Mouse (Mus musculus): ENCODE results near the gene Fus. TPM values are rescaled to one million over a fixed set of nuclear protein-coding genes. Genes with fewer than 3 reads are reported as not detected.

Fus gene
- polyA plus RNA-seq (2015; fragmentation: Nextera tagmentation; extraction: Ambion mirVana): 204 and 215 TPM in 2 replicates

DNA sequence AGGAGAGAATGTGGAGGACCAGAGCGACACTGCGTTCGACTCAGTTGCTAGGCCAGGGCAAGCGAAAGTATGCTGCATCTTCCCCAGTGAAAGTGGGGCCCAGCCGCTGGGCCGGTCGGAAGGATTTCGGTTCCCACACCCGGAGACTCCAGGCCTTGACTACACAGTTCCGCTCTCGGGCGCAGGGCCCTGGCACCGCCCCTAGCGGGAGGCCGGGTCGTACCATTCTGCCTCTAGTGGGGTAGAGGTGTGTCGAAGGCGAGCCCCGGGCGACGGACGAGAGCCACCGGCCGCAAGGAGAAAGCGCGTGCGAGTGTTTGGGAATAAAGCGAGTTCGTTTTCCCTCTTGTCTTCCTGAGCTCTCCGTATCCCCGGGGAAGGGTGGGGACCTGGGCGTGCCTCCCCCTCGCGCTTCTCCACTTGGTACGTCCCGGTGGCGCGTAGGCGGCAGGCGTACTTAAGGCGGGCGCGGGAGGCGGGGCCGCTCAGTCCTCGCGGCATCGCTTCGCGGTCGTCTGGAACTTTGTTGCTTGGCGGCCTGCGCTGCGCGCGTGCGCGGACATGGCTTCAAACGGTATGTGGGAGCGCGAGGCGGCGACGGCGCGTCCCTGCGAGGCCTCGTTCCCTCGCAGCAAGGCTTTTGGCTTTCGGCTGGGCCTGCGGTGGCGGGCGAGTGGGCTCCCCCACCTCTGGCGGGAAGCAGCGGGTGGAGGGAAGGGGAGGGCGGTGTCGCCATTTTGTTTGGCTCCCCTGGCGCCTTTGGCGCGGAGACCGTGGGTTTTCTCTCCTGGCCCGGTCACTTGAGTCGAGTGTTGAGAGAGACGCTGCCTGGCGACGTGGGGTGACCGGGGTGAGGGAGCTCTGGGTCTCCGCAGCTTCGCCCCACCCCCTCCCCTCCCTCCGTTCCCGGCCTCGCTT lies at the start of gene Fus:
Fus (plus strand) TSS at position 454 of the 918 bp plus-strand sequence.
- Histone ChIP-seq H3K4me1 (ENCODE audit: control insufficient read depth, insufficient read depth, low read length) (peaks cover 12% of the 10 kb centered on the region), H3K9ac (ENCODE audit: low read depth, low read length) (peak within 1 kb of the TSS; percentile 99), H3K27me3 (replicated peaks; ENCODE audit: control insufficient read depth, insufficient read depth, low read length) (no peaks in the 10 kb centered on the region), H3K36me3 (ENCODE audit: control insufficient read depth, insufficient read depth, low read length) (peaks cover 15% of the 10 kb centered on the region), H3K4me3 (ENCODE audit: low read length) (peak within 1 kb of the TSS; percentile 95), H3K9me3 (ENCODE audit: control insufficient read depth, low read length) (no peaks in the 10 kb centered on the region), H3K27ac (ENCODE audit: low read length) (peak within 1 kb of the TSS; percentile 98), H3K4me2 (ENCODE audit: low read depth, low read length) (peak within 1 kb of the TSS; percentile 86)
- ATAC-seq: peak; percentile 94
- WGBS: under 1% methylated on average over 92 of the region's 92 CpGs

DNA sequence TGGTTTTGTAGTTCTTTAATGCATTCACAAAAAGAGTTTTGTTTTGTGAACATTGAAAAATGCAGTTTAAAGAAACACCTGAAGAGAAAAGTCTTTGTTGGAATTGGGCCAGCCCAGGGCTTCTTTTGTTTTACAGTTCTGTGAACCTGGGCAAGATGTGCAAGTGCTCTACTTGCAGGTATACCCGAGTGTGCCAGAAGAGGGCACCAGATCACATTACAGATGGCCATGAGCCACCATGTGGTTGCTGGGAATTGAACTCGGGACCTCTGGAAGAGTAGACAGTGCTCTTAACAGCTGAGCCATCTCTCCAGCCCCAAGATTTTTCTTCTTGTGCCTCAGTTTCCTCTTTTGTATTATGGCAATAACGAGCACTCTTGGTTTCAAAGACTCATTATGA lies 49.1 kb upstream of the Fus start:
- WGBS: 55% methylated on average over 3 of the region's 3 CpGs

DNA sequence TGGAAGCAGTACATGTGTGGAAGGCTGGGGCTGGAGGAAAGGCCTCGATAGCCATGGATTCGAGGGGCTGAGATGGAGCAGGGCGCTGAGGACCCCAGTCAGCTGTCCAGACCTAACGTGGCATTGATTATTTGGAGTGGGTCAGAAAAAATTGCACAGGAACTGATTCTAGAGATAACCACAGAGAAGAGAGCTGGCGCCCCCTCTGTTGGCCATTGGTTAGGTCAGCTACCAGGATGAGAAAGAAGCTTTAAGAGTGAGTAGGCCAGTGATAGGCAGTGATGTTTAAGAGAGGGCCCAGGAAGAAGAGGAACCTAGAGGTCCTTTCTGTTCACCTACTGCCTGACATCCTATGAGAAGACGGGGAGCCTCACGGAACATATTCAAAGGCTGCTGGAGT lies 48.0 kb upstream of the Fus start:
- H3K9ac ChIP-seq (ENCODE audit: low read depth, low read length): no peak overlapping the region
- H3K4me1 ChIP-seq (ENCODE audit: control insufficient read depth, insufficient read depth, low read length): peaks cover 14% of the 10 kb centered on the region
- WGBS: 79% methylated on average over 7 of the region's 7 CpGs
- H3K27ac ChIP-seq (ENCODE audit: low read length): no peak overlapping the region
- ATAC-seq: no peak
- no peak overlapping the region for H3K4me2 ChIP-seq (ENCODE audit: low read depth, low read length)
- H3K4me3 ChIP-seq (ENCODE audit: low read length): no peak overlapping the region
- no peaks in the 10 kb centered on the region for H3K27me3 ChIP-seq (replicated peaks; ENCODE audit: control insufficient read depth, insufficient read depth, low read length)
- H3K36me3 ChIP-seq (ENCODE audit: control insufficient read depth, insufficient read depth, low read length): no peaks in the 10 kb centered on the region; the same call in 1 of the 2 replicates
- H3K9me3 ChIP-seq (ENCODE audit: control insufficient read depth, low read length): no peaks in the 10 kb centered on the region

More for the DNA sequence above, 49.1 kb upstream of the Fus start:
- H3K27me3 ChIP-seq (replicated peaks; ENCODE audit: control insufficient read depth, insufficient read depth, low read length): no peaks in the 10 kb centered on the region
- no peak overlapping the region for H3K4me2 ChIP-seq (ENCODE audit: low read depth, low read length)
- H3K4me3 ChIP-seq (ENCODE audit: low read length): no peak overlapping the region
- H3K27ac ChIP-seq (ENCODE audit: low read length): no peak overlapping the region
- H3K4me1 ChIP-seq (ENCODE audit: control insufficient read depth, insufficient read depth, low read length): peaks cover 6% of the 10 kb centered on the region
- no peak overlapping the region for H3K9ac ChIP-seq (ENCODE audit: low read depth, low read length)
- ATAC-seq: no peak
- no peaks in the 10 kb centered on the region; the same call in 1 of the 2 replicates for H3K36me3 ChIP-seq (ENCODE audit: control insufficient read depth, insufficient read depth, low read length)
- no peaks in the 10 kb centered on the region for H3K9me3 ChIP-seq (ENCODE audit: control insufficient read depth, low read length)

DNA sequence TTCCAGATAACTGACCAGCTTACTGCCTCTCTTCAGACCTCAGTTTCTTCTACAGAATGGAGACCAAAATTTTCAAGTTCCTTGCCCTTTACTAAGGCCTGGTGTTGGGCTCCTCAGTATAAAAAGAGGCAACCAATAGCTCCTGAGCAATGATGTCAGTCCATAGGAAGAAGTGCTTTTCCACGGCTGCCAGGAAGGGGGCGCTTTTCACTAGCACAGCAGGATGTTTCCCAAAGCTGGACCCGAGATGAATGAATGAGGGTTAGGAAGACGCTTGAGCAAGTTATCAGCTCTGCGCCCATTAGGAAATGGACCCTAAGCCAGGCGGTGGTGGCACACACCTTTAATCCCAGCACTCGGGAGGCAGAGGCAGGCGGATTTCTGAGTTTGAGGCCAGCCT lies 45.7 kb upstream of the Fus start:
- Histone ChIP-seq H3K9me3 (ENCODE audit: control insufficient read depth, low read length) (no peaks in the 10 kb centered on the region), H3K4me2 (ENCODE audit: low read depth, low read length) (no peak overlapping the region), H3K27ac (ENCODE audit: low read length) (no peak overlapping the region), H3K4me1 (ENCODE audit: control insufficient read depth, insufficient read depth, low read length) (peaks cover 22% of the 10 kb centered on the region), H3K4me3 (ENCODE audit: low read length) (no peak overlapping the region), H3K36me3 (ENCODE audit: control insufficient read depth, insufficient read depth, low read length) (peaks cover 3% of the 10 kb centered on the region; the same call in 1 of the 2 replicates), H3K27me3 (replicated peaks; ENCODE audit: control insufficient read depth, insufficient read depth, low read length) (no peaks in the 10 kb centered on the region), H3K9ac (ENCODE audit: low read depth, low read length) (no peak overlapping the region)
- 62% methylated on average over 8 of the region's 8 CpGs for WGBS
- ATAC-seq: no peak

DNA sequence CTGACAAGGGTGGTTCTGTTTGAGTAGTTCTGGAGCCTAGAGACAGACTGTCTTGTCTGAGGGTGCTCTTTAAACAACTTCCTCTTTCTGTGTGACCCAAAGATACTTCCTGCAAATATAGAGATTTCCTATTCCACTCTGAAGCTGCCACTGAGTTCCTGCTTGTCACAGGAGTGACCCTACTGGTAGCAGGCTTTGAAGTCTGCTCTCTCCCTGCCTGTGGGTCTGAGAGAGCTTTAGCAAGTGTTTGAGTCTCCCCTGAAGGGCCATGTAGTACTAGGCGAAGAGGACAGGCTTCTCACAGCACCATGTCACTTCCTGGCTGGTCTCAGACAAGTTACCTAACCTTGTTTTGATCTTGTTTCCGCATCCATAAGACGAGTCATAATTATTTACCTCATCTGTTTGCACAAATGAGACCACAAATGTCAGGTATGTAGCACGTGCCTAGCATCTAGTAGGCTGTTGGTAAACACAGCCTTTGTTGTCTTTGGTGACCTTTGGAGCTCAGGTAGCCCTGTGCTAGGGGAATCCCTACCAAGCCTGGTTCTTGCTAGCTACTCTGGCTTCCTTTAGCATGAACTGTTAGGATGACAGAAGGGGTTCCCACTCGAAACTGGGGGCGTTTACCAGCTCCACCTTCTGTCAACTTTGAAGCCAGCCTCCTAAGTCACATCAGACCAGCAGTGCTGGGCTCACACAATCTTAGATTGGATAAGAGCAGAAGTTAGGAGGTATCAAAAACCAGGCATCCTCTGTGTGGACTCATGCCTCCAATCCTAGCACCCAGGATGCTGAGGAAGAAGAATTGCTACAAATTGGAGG lies 44.6 kb upstream of the Fus start:
- H3K36me3 ChIP-seq (ENCODE audit: control insufficient read depth, insufficient read depth, low read length): peaks cover 5% of the 10 kb centered on the region; the same call in 1 of the 2 replicates
- H3K9me3 ChIP-seq (ENCODE audit: control insufficient read depth, low read length): no peaks in the 10 kb centered on the region
- peaks cover 26% of the 10 kb centered on the region for H3K4me1 ChIP-seq (ENCODE audit: control insufficient read depth, insufficient read depth, low read length)
- H3K9ac ChIP-seq (ENCODE audit: low read depth, low read length): no peak overlapping the region
- no peak overlapping the region for H3K4me2 ChIP-seq (ENCODE audit: low read depth, low read length)
- 66% methylated on average over 6 of the region's 6 CpGs for WGBS
- no peak for ATAC-seq
- H3K27me3 ChIP-seq (replicated peaks; ENCODE audit: control insufficient read depth, insufficient read depth, low read length): no peaks in the 10 kb centered on the region
- peak overlapping the region; percentile 75 for H3K27ac ChIP-seq (ENCODE audit: low read length)
- no peak overlapping the region for H3K4me3 ChIP-seq (ENCODE audit: low read length)

DNA sequence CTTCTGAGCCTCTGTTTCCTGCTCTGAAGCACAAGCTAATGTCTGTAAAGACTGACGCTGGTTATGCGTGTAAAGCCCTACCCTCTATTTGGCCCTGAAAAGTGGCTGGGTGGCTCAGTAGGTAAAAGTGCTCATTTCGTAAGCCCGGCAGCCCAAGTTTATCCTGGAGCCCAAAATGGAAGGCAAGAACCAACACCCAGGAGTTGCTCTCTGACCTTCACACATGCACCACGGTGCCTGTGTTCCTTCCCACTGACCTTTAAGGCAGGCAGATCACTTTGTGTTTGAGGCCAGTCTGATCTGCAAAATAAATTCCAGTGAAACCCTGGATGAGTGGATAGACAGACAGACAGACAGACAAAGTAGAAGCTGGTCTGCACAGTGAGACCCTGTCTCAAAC lies 43.5 kb upstream of the Fus start:
- no peak for ATAC-seq
- peaks cover 26% of the 10 kb centered on the region for H3K4me1 ChIP-seq (ENCODE audit: control insufficient read depth, insufficient read depth, low read length)
- H3K9ac ChIP-seq (ENCODE audit: low read depth, low read length): no peak overlapping the region
- 87% methylated on average over 5 of the region's 5 CpGs for WGBS
- no peak overlapping the region for H3K4me3 ChIP-seq (ENCODE audit: low read length)
- H3K27ac ChIP-seq (ENCODE audit: low read length): peak overlapping the region; percentile 54
- no peak overlapping the region for H3K4me2 ChIP-seq (ENCODE audit: low read depth, low read length)
- no peaks in the 10 kb centered on the region for H3K27me3 ChIP-seq (replicated peaks; ENCODE audit: control insufficient read depth, insufficient read depth, low read length)
- H3K36me3 ChIP-seq (ENCODE audit: control insufficient read depth, insufficient read depth, low read length): peaks cover 5% of the 10 kb centered on the region; the same call in 1 of the 2 replicates
- no peaks in the 10 kb centered on the region for H3K9me3 ChIP-seq (ENCODE audit: control insufficient read depth, low read length)

DNA sequence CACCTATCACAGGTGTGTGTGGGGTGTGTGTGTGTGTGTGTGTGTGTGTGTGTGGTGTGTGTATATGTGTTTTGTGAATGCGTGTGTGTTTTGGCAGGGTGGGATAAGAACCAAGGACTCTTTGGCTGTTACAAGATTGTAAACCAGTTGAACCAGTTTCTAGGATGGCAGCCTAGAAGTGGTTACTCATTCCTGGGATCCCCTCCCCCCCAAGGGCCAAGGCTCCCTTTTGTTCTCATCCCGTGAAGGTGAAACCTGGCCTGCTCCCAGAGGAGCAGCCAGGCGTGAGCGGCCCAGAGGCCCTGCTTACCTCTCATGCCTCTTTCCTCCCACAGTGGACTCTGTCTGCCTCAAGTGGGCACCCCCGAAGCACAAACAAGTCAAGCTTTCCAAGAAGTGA lies 42.0 kb upstream of the Fus start:
- no peaks in the 10 kb centered on the region for H3K9me3 ChIP-seq (ENCODE audit: control insufficient read depth, low read length)
- peaks cover 5% of the 10 kb centered on the region; the same call in 1 of the 2 replicates for H3K36me3 ChIP-seq (ENCODE audit: control insufficient read depth, insufficient read depth, low read length)
- H3K27ac ChIP-seq (ENCODE audit: low read length): peak overlapping the region; percentile 83
- ATAC-seq: peak; percentile 74
- no peaks in the 10 kb centered on the region for H3K27me3 ChIP-seq (replicated peaks; ENCODE audit: control insufficient read depth, insufficient read depth, low read length)
- 53% methylated on average over 5 of the region's 5 CpGs for WGBS
- H3K4me2 ChIP-seq (ENCODE audit: low read depth, low read length): peak overlapping the region; percentile 42; the same call in 1 of the 2 replicates
- H3K4me3 ChIP-seq (ENCODE audit: low read length): no peak overlapping the region
- H3K9ac ChIP-seq (ENCODE audit: low read depth, low read length): 0 out of 2 replicates have a peak overlapping the region, but pooled peaks have one; percentile 21
- H3K4me1 ChIP-seq (ENCODE audit: control insufficient read depth, insufficient read depth, low read length): peaks cover 27% of the 10 kb centered on the region

- Histone ChIP-seq H3K36me3 (ENCODE audit: control insufficient read depth, insufficient read depth, low read length) (peaks cover 5% of the 10 kb centered on the region; the same call in 1 of the 2 replicates), H3K27ac (ENCODE audit: low read length) (peak overlapping the region; percentile 83), H3K9me3 (ENCODE audit: control insufficient read depth, low read length) (no peaks in the 10 kb centered on the region), H3K4me2 (ENCODE audit: low read depth, low read length) (peak overlapping the region; percentile 42), H3K4me1 (ENCODE audit: control insufficient read depth, insufficient read depth, low read length) (peaks cover 32% of the 10 kb centered on the region), H3K4me3 (ENCODE audit: low read length) (peak overlapping the region; percentile 20; the same call in 1 of the 2 replicates), H3K27me3 (replicated peaks; ENCODE audit: control insufficient read depth, insufficient read depth, low read length) (no peaks in the 10 kb centered on the region), H3K9ac (ENCODE audit: low read depth, low read length) (peak overlapping the region; percentile 75)
- WGBS: 64% methylated on average over 8 of the region's 8 CpGs
- no peak for ATAC-seq
Observed at GRCm38 (mm10) chr7:127926066-127926465, 41.2 kb upstream of the Fus start.

DNA sequence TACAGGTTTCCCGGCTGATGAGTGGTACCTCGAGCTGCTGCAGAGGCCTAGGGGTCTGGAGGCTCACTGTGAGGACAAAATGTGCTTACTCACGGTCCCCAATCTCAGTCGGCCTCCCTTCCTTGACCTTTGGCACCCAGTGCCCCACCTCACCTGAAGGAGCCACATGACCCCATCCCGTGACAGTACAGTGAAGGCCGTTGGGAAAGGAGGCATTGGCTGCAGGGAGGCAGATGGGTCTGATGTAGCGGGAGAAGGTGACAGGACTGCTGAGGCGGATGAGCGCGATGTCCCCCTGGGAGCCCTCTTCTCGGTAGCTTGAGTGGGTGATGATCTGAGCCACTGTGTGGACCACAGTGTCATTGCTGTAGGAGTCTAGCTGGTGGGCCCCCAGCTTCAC lies 40.4 kb upstream of the Fus start:
- 68% methylated on average over 11 of the region's 11 CpGs for WGBS
- Histone ChIP-seq H3K4me2 (ENCODE audit: low read depth, low read length) (peak overlapping the region; percentile 42), H3K4me1 (ENCODE audit: control insufficient read depth, insufficient read depth, low read length) (peaks cover 40% of the 10 kb centered on the region), H3K27me3 (replicated peaks; ENCODE audit: control insufficient read depth, insufficient read depth, low read length) (no peaks in the 10 kb centered on the region), H3K4me3 (ENCODE audit: low read length) (peak overlapping the region; percentile 20), H3K27ac (ENCODE audit: low read length) (peak overlapping the region; percentile 83), H3K9me3 (ENCODE audit: control insufficient read depth, low read length) (no peaks in the 10 kb centered on the region), H3K36me3 (ENCODE audit: control insufficient read depth, insufficient read depth, low read length) (peaks cover 5% of the 10 kb centered on the region; the same call in 1 of the 2 replicates), H3K9ac (ENCODE audit: low read depth, low read length) (peak overlapping the region; percentile 75)
- ATAC-seq: 0 out of 2 replicates have a peak, but pooled peaks have one; percentile 7

Data from intestine, embryonic 16.5 days (tissue).